Mouse (Mus musculus) natural killer cell, adult 2 months (primary cell): ENCODE results near the gene Nlrp1a.

Experiments used
- DNase-seq, 2 experiments: peaks; one replicate each; pipeline ENCODE4 v3.0.0; 2022; ENCODE audit warnings: low spot score in 2 of 2

The Nlrp1a gene

GRCm38 (mm10) chr11:71144661-71145060 lies at the start of gene Nlrp1a:
Nlrp1a (minus strand) TSS chr11:71144704.
- no peak for DNase-seq

DNA sequence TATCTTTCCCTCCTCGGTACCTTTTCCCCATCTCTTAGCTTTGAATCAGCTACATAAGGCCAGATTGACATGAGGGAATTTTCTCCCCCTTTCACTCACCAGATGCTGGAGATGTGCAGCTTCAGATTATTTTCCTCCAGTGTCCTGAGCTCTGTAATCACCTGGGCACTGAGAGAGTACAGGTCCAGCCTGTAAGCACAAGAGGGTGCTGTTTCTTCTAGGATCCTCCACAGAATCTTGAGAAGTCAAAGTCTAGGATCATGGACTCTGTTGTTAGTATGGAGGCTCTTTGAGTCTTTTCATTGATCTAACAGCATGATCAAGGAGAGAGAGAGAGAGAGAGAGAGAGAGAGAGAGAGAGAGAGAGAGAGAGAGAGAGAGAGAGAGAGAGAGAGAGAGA lies 25.1 kb upstream of the Nlrp1a start:
- no peak for DNase-seq

- DNase-seq = no peak
Observed at GRCm38 (mm10) chr11:71164139-71164538, 19.6 kb upstream of the Nlrp1a start.

DNA sequence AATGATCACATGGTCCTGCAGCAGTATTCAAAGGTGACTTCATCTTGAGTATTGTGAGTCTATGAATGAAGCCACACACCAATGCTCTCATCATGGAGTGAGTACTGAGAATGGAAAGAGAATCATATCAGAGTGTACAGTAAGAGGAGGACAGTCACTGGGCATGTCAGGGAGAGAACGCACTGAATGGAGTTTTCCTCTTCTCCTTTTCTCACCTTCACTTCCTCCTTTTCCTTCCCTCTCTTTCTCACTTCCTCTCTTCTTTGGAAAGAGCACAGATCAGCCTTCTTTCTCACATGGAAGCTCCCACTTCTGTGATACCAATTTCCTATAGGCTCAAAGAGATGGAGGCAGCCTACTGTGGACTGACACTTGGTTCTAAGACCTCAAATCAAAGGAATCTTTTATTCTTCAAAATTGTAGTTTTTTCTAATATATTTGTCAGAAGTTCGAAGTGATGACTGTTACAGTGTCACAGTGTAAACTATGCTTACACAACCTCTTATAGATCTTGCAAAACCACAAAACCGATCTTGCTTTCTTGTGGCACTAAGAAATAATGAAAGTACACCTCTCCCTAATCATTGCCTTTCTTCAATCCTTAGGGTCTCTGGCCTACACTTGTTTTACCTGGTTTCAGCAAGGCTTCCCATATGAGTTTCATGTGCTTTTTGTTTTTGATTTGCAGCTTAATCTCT lies 15.1 kb upstream of the Nlrp1a start:
- DNase-seq = no peak

DNA sequence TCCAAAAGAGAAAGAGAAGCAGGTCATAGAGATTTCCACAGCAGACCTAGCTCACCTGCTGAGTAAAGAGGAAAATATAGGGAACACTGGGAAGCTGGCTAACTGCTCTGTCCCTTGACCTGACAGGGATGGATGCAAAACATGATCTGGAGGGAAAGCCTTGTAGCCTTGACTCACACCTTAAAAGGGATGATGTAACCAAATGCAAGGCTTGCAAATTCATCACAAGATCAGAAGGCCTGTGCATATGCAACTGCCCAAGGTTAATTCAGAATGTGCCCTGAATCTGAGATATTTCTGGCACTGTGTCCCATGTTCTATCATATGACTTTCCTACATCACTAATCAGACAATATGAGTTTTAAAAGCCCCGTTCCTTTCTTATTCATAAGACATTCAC lies 10.8 kb upstream of the Nlrp1a start:
- no peak for DNase-seq

GRCm38 (mm10) chr11:71142031-71142430 lies 2.5 kb downstream of the Nlrp1a start:
- no peak for DNase-seq

GRCm38 (mm10) chr11:71107128-71107527 lies 37.4 kb downstream of the Nlrp1a start:
- DNase-seq = no peak

DNA sequence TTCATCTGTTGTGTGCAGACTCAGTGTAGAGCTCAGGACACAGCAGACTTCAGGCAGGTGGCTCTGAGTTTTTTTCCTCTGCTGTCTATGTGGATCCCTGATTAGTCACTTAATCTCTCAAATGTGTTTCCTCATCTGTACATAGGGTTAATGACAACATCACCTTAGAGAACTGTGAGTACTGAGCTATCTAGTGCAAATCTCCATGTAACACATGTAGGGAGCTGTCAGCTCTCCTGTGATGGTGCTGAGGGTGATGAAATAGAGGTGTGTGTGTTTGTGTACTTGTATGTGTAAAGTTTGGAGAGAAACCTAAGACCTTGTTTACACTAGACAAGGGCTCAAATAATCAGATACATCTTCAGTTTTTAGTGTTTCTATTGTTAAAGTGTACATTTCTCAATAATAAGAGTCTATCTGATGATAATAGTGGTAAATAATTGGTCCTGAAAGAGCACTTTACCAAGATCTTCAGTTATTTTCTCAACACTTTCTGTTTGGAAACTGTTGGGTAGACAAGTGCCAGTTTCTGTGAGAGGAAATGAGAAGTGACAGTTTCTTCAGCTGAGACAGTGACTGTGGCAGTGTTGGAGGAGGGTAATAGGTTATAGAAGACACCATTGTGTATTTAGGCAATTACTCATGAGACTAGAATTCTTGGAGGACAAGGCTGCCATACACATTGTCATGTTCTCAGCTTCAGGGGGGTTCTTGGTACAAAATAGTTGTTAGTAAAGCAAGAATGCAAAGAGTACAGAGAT lies 38.1 kb downstream of the Nlrp1a start:
- no peak for DNase-seq

GRCm38 (mm10) chr11:71103931-71104330 lies 40.6 kb downstream of the Nlrp1a start:
- no peak for DNase-seq

GRCm38 (mm10) chr11:71076342-71076741 lies 68.2 kb downstream of the Nlrp1a start:
- DNase-seq = no peak

GRCm38 (mm10) chr11:71052554-71052953 lies 92.0 kb downstream of the Nlrp1a start:
- no peak for DNase-seq
